Mouse (Mus musculus): ENCODE results near the gene Ap3d1. TPM values are rescaled to one million over a fixed set of nuclear protein-coding genes. Genes with fewer than 3 reads are reported as not detected.

The Ap3d1 gene
- polyA plus RNA-seq (2012; rRNA removed) (24.5 and 26.2 TPM in 2 replicates), polyA plus RNA-seq (2014; fragmentation: Nextera tagmentation; extraction: Ambion mirVana) (20.1 and 22.4 TPM in 2 replicates)

GRCm38 (mm10) chr10:80742180-80742978, at the start of gene Ap3d1:
Ap3d1 (minus strand) TSS chr10:80742264.
- peak; percentile 100 for DNase-seq (ENCODE audit: low read depth in 3 of 3, low spot score in 3 of 3)
- Histone ChIP-seq H3K9ac (replicated peaks) (peak within 1 kb of the TSS; percentile 96), H3K4me3 (ENCODE audit: insufficient read depth in 1 of 2, low read depth in 2 of 2, low read length in 2 of 2) (peak within 1 kb of the TSS; percentile 78 to 98), H3K27ac (peak within 1 kb of the TSS; percentile 59), H3K4me2 (ENCODE audit: low read depth) (peak within 1 kb of the TSS; percentile 99), H3K36me3 (replicated peaks; ENCODE audit: control insufficient read depth, insufficient read depth, low read depth) (no peaks in the 10 kb centered on the region), H3K9me3 (ENCODE audit: control insufficient read depth, low read length) (no peaks in the 10 kb centered on the region), H3K27me3 (ENCODE audit: control insufficient read depth, insufficient read depth, low read length) (no peaks in the 10 kb centered on the region), H3K4me1 (replicated peaks; ENCODE audit: control insufficient read depth in 2 of 2, insufficient read depth in 2 of 2, low read length in 1 of 2) (peaks cover 19 to 29% of the 10 kb centered on the region in 2 experiments)
- 2% methylated on average over 25 of the region's 25 CpGs for WGBS (ENCODE audit: insufficient replicate concordance)
- ATAC-seq (ENCODE audit: insufficient read depth), result peak; percentile 97
- TF ChIP-seq EP300 (IDR thresholded peaks at IDR 0.05; ENCODE audit: low read depth) (no peak), CTCF (IDR thresholded peaks at IDR 0.05; ENCODE audit: low read depth) (peak; percentile 15; the same call in 1 of the 2 replicates)

GRCm38 (mm10) chr10:80791476-80792174, 49.6 kb upstream of the Ap3d1 start:
- no peaks in the 10 kb centered on the region for H3K27me3 ChIP-seq (ENCODE audit: control insufficient read depth, insufficient read depth, low read length)
- peaks cover 44% of the 10 kb centered on the region for H3K36me3 ChIP-seq (replicated peaks; ENCODE audit: control insufficient read depth, insufficient read depth, low read depth)
- no peak overlapping the region for H3K27ac ChIP-seq
- H3K4me1 ChIP-seq (replicated peaks; ENCODE audit: control insufficient read depth in 2 of 2, insufficient read depth in 2 of 2, low read length in 1 of 2), result peaks cover under 1 to 1% of the 10 kb centered on the region in 2 experiments; a peak in 1 of 4 replicates
- no peak overlapping the region for H3K4me3 ChIP-seq (ENCODE audit: insufficient read depth in 1 of 2, low read depth in 2 of 2, low read length in 2 of 2)
- H3K9me3 ChIP-seq (ENCODE audit: control insufficient read depth, low read length), result no peaks in the 10 kb centered on the region
- no peak overlapping the region for H3K9ac ChIP-seq (replicated peaks)
- 80% methylated on average over 33 of the region's 33 CpGs for WGBS (ENCODE audit: insufficient replicate concordance)
- DNase-seq (ENCODE audit: low read depth in 3 of 3, low spot score in 3 of 3), result no peak
- no peak overlapping the region for H3K4me2 ChIP-seq (ENCODE audit: low read depth)
- no peak for ATAC-seq (ENCODE audit: insufficient read depth)
- no peak for TF ChIP-seq EP300 (IDR thresholded peaks at IDR 0.05; ENCODE audit: low read depth)
- 0 out of 2 replicates have a peak, but pooled peaks have one; percentile 13 for TF ChIP-seq CTCF (IDR thresholded peaks at IDR 0.05; ENCODE audit: low read depth)

- Histone ChIP-seq H3K9ac (replicated peaks) (no peak overlapping the region), H3K36me3 (replicated peaks; ENCODE audit: control insufficient read depth, insufficient read depth, low read depth) (peaks cover 43% of the 10 kb centered on the region), H3K27me3 (ENCODE audit: control insufficient read depth, insufficient read depth, low read length) (no peaks in the 10 kb centered on the region), H3K4me2 (ENCODE audit: low read depth) (no peak overlapping the region), H3K4me3 (ENCODE audit: insufficient read depth in 1 of 2, low read depth in 2 of 2, low read length in 2 of 2) (no peak overlapping the region), H3K9me3 (ENCODE audit: control insufficient read depth, low read length) (no peaks in the 10 kb centered on the region), H3K4me1 (replicated peaks; ENCODE audit: control insufficient read depth in 2 of 2, insufficient read depth in 2 of 2, low read length in 1 of 2) (no peaks in the 10 kb centered on the region), H3K27ac (no peak overlapping the region)
- 81% methylated on average over 19 of the region's 19 CpGs for WGBS (ENCODE audit: insufficient replicate concordance)
- no peak for ATAC-seq (ENCODE audit: insufficient read depth)
- DNase-seq (ENCODE audit: low read depth in 3 of 3, low spot score in 3 of 3), result no peak
- no peak for TF ChIP-seq CTCF (IDR thresholded peaks at IDR 0.05; ENCODE audit: low read depth)
- no peak for TF ChIP-seq EP300 (IDR thresholded peaks at IDR 0.05; ENCODE audit: low read depth)
Measured at GRCm38 (mm10) chr10:80790761-80791404, 48.8 kb upstream of the Ap3d1 start.

- no peak overlapping the region for H3K27ac ChIP-seq
- H3K4me2 ChIP-seq (ENCODE audit: low read depth), result no peak overlapping the region
- no peak overlapping the region for H3K4me3 ChIP-seq (ENCODE audit: insufficient read depth in 1 of 2, low read depth in 2 of 2, low read length in 2 of 2)
- TF ChIP-seq CTCF (IDR thresholded peaks at IDR 0.05; ENCODE audit: low read depth), result no peak
- TF ChIP-seq EP300 (IDR thresholded peaks at IDR 0.05; ENCODE audit: low read depth), result no peak
- no peak overlapping the region for H3K9ac ChIP-seq (replicated peaks)
- H3K9me3 ChIP-seq (ENCODE audit: control insufficient read depth, low read length), result no peaks in the 10 kb centered on the region
- H3K36me3 ChIP-seq (replicated peaks; ENCODE audit: control insufficient read depth, insufficient read depth, low read depth), result peaks cover 60% of the 10 kb centered on the region
- ATAC-seq (ENCODE audit: insufficient read depth) (no peak), DNase-seq (ENCODE audit: low read depth in 3 of 3, low spot score in 3 of 3) (no peak)
- no peaks in the 10 kb centered on the region for H3K4me1 ChIP-seq (replicated peaks; ENCODE audit: control insufficient read depth in 2 of 2, insufficient read depth in 2 of 2, low read length in 1 of 2)
- 66% methylated on average over 2 of the region's 2 CpGs for WGBS (ENCODE audit: insufficient replicate concordance)
- H3K27me3 ChIP-seq (ENCODE audit: control insufficient read depth, insufficient read depth, low read length), result no peaks in the 10 kb centered on the region
Measured at GRCm38 (mm10) chr10:80787517-80787916, 45.5 kb upstream of the Ap3d1 start.
